Mouse (Mus musculus): ENCODE results near the gene Cox14. TPM values are rescaled to one million over a fixed set of nuclear protein-coding genes. Genes with fewer than 3 reads are reported as not detected.
A peak's percentile ranks its signal among the peaks of the same experiment; 100 is the strongest.

Gene Cox14
- 162 and 175 TPM in 2 replicates for polyA plus RNA-seq (2015; fragmentation: Nextera tagmentation; extraction: Ambion mirVana)

- Histone ChIP-seq H3K9ac (peak within 1 kb of the TSS; percentile 90), H3K36me3 (peaks cover 27% of the 10 kb centered on the region), H3K9me3 (no peaks in the 10 kb centered on the region), H3K4me3 (peak within 1 kb of the TSS; percentile 97), H3K27me3 (no peaks in the 10 kb centered on the region), H3K4me1 (peaks cover 26% of the 10 kb centered on the region), H3K4me2 (peak within 1 kb of the TSS; percentile 68), H3K27ac (peak within 1 kb of the TSS; percentile 93)
- peak; percentile 94 for ATAC-seq (ENCODE audit: insufficient number of reproducible peaks, low FRiP score, low TSS enrichment, low read depth)
- under 1% methylated on average over 66 of the region's 68 CpGs for WGBS
Observed at GRCm38 (mm10) chr15:99725341-99726155, at the start of gene Cox14. Gene Cox14 (plus strand): TSS chr15:99725618.

- Histone ChIP-seq H3K4me1 (peaks cover 9% of the 10 kb centered on the region), H3K9ac (no peak overlapping the region), H3K4me3 (no peak overlapping the region), H3K9me3 (no peaks in the 10 kb centered on the region), H3K27ac (no peak overlapping the region), H3K4me2 (no peak overlapping the region), H3K27me3 (peaks cover 29% of the 10 kb centered on the region), H3K36me3 (no peaks in the 10 kb centered on the region)
- no peak for ATAC-seq (ENCODE audit: insufficient number of reproducible peaks, low FRiP score, low TSS enrichment, low read depth)
- WGBS = 48% methylated on average over 8 of the region's 8 CpGs
Observed at GRCm38 (mm10) chr15:99677089-99677488, 48.3 kb upstream of the Cox14 start.

- Histone ChIP-seq H3K4me2 (no peak overlapping the region), H3K4me3 (no peak overlapping the region), H3K4me1 (peaks cover 9% of the 10 kb centered on the region), H3K36me3 (no peaks in the 10 kb centered on the region), H3K27me3 (peaks cover 18% of the 10 kb centered on the region), H3K9me3 (no peaks in the 10 kb centered on the region), H3K9ac (no peak overlapping the region), H3K27ac (no peak overlapping the region)
- no peak for ATAC-seq (ENCODE audit: insufficient number of reproducible peaks, low FRiP score, low TSS enrichment, low read depth)
- 15% methylated on average over 13 of the region's 13 CpGs for WGBS
Observed at GRCm38 (mm10) chr15:99678063-99678800, 47.2 kb upstream of the Cox14 start.

GRCm38 (mm10) chr15:99679008-99679407 is 46.4 kb upstream of the Cox14 start:
- no peak overlapping the region for H3K9ac ChIP-seq

GRCm38 (mm10) chr15:99682880-99683279 is 42.5 kb upstream of the Cox14 start:
- H3K27ac ChIP-seq = no peak overlapping the region
- 90% methylated on average over 7 of the region's 7 CpGs for WGBS

More at GRCm38 (mm10) chr15:99679008-99679407, 46.4 kb upstream of the Cox14 start:
- H3K27me3 ChIP-seq = peaks cover 11% of the 10 kb centered on the region
- no peaks in the 10 kb centered on the region for H3K36me3 ChIP-seq
- no peak overlapping the region for H3K4me3 ChIP-seq
- H3K9me3 ChIP-seq = no peaks in the 10 kb centered on the region
- WGBS = 49% methylated on average over 7 of the region's 7 CpGs
- ATAC-seq (ENCODE audit: insufficient number of reproducible peaks, low FRiP score, low TSS enrichment, low read depth) = no peak
- peaks cover 9% of the 10 kb centered on the region for H3K4me1 ChIP-seq
- no peak overlapping the region for H3K27ac ChIP-seq
- no peak overlapping the region for H3K4me2 ChIP-seq

GRCm38 (mm10) chr15:99684156-99684555 is 41.3 kb upstream of the Cox14 start:
- no peak overlapping the region for H3K27ac ChIP-seq
- H3K36me3 ChIP-seq = no peaks in the 10 kb centered on the region
- H3K9me3 ChIP-seq = no peaks in the 10 kb centered on the region
- WGBS = 92% methylated on average over 5 of the region's 5 CpGs
- 0 out of 2 replicates have a peak, but pooled peaks cover 3% of the 10 kb centered on the region for H3K27me3 ChIP-seq
- no peak overlapping the region for H3K4me3 ChIP-seq
- H3K9ac ChIP-seq = no peak overlapping the region
- H3K4me1 ChIP-seq = no peaks in the 10 kb centered on the region
- ATAC-seq (ENCODE audit: insufficient number of reproducible peaks, low FRiP score, low TSS enrichment, low read depth) = no peak
- no peak overlapping the region for H3K4me2 ChIP-seq

More at GRCm38 (mm10) chr15:99682880-99683279, 42.5 kb upstream of the Cox14 start:
- Histone ChIP-seq H3K27me3 (0 out of 2 replicates have a peak, but pooled peaks cover 5% of the 10 kb centered on the region), H3K4me1 (peaks cover 6% of the 10 kb centered on the region), H3K9me3 (no peaks in the 10 kb centered on the region), H3K36me3 (no peaks in the 10 kb centered on the region), H3K4me2 (no peak overlapping the region), H3K9ac (no peak overlapping the region), H3K4me3 (no peak overlapping the region)
- no peak for ATAC-seq (ENCODE audit: insufficient number of reproducible peaks, low FRiP score, low TSS enrichment, low read depth)

- Histone ChIP-seq H3K4me3 (no peak overlapping the region), H3K9ac (no peak overlapping the region), H3K9me3 (no peaks in the 10 kb centered on the region), H3K27ac (no peak overlapping the region), H3K27me3 (peaks cover 27% of the 10 kb centered on the region), H3K36me3 (no peaks in the 10 kb centered on the region), H3K4me2 (no peak overlapping the region), H3K4me1 (0 out of 2 replicates have a peak, but pooled peaks cover 2% of the 10 kb centered on the region)
- whole genome bisulfite sequencing = 8% methylated on average over 4 of the region's 4 CpGs
- ATAC-seq (ENCODE audit: insufficient number of reproducible peaks, low FRiP score, low TSS enrichment, low read depth) = no peak
Observed at GRCm38 (mm10) chr15:99688712-99689111, 36.7 kb upstream of the Cox14 start.

- Histone ChIP-seq H3K9ac (no peak overlapping the region), H3K36me3 (no peaks in the 10 kb centered on the region), H3K4me1 (0 out of 2 replicates have a peak, but pooled peaks cover 2% of the 10 kb centered on the region), H3K27ac (no peak overlapping the region), H3K4me2 (no peak overlapping the region), H3K4me3 (no peak overlapping the region), H3K9me3 (no peaks in the 10 kb centered on the region), H3K27me3 (peaks cover 37% of the 10 kb centered on the region)
- 12% methylated on average over 4 of the region's 4 CpGs for WGBS
- ATAC-seq (ENCODE audit: insufficient number of reproducible peaks, low FRiP score, low TSS enrichment, low read depth) = no peak
Observed at GRCm38 (mm10) chr15:99690924-99691323, 34.5 kb upstream of the Cox14 start.

- H3K9me3 ChIP-seq = no peaks in the 10 kb centered on the region
- no peak overlapping the region for H3K27ac ChIP-seq
- peaks cover 41% of the 10 kb centered on the region for H3K27me3 ChIP-seq
- H3K4me2 ChIP-seq = no peak overlapping the region
- H3K4me1 ChIP-seq = 0 out of 2 replicates have a peak, but pooled peaks cover 2% of the 10 kb centered on the region
- no peaks in the 10 kb centered on the region for H3K36me3 ChIP-seq
- 56% methylated on average over 9 of the region's 9 CpGs for WGBS
- no peak for ATAC-seq (ENCODE audit: insufficient number of reproducible peaks, low FRiP score, low TSS enrichment, low read depth)
- H3K4me3 ChIP-seq = no peak overlapping the region
- no peak overlapping the region for H3K9ac ChIP-seq
Observed at GRCm38 (mm10) chr15:99691976-99692375, 33.4 kb upstream of the Cox14 start.

GRCm38 (mm10) chr15:99697309-99697708 is 28.1 kb upstream of the Cox14 start:
- WGBS = 7% methylated on average over 2 of the region's 2 CpGs
- H3K27me3 ChIP-seq = peaks cover 34% of the 10 kb centered on the region
- H3K27ac ChIP-seq = no peak overlapping the region
- no peak overlapping the region for H3K4me2 ChIP-seq
- H3K4me1 ChIP-seq = peaks cover 14% of the 10 kb centered on the region; the same call in 1 of the 2 replicates
- H3K4me3 ChIP-seq = no peak overlapping the region
- no peaks in the 10 kb centered on the region for H3K9me3 ChIP-seq
- no peak overlapping the region for H3K9ac ChIP-seq
- no peak for ATAC-seq (ENCODE audit: insufficient number of reproducible peaks, low FRiP score, low TSS enrichment, low read depth)
- no peaks in the 10 kb centered on the region for H3K36me3 ChIP-seq

- H3K27me3 ChIP-seq = peaks cover 23% of the 10 kb centered on the region
- no peak overlapping the region for H3K27ac ChIP-seq
- no peaks in the 10 kb centered on the region for H3K9me3 ChIP-seq
- 25% methylated on average over 20 of the region's 20 CpGs for WGBS
- ATAC-seq (ENCODE audit: insufficient number of reproducible peaks, low FRiP score, low TSS enrichment, low read depth) = no peak
- H3K4me1 ChIP-seq = peaks cover 23% of the 10 kb centered on the region
- no peak overlapping the region for H3K4me2 ChIP-seq
- peaks cover 2% of the 10 kb centered on the region; the same call in 1 of the 2 replicates for H3K36me3 ChIP-seq
- no peak overlapping the region for H3K9ac ChIP-seq
- H3K4me3 ChIP-seq = no peak overlapping the region
Observed at GRCm38 (mm10) chr15:99698533-99699085, 26.8 kb upstream of the Cox14 start.

Data from limb, embryonic 15.5 days (tissue).